Comparison of ENCODE assay signal across 9 mouse cellular contexts in the genomic region with DNA sequence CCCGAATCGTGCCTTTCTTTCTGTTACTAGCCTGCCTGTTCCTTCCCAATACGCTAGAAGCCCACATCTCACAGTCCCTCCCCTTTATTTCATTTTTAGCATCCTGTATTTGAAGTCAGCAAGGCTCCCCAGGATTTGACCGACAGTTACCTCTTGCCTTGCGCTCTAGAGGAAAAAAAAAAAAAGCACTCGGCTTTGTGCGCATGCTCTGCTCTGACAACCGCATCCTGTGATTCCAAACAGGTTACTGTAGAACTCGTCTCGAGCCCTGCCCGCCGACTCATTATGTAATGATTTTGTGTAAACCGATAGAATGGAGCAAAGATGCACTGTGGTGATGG. TPM values are rescaled to one million over a fixed set of nuclear protein-coding genes. Genes with fewer than 3 reads are reported as not detected.
DNase-seq lines count a peak whose midpoint lies in the region; ATAC-seq and TF ChIP-seq lines count a peak whose summit lies in the region.
"Had no signal": no experiment of that assay in that cellular context is flagged by ENCODE, and none has a peak within 500 bp of the region (broad histone marks: within the 10 kb centered on the region; RNA-seq: fewer than 3 reads in every experiment).

No protein-coding gene starts in this region.

- peaks cover 3% of the 10 kb centered on the region for H3K9me3 ChIP-seq in erythroblast, embryonic 14.5 days (ENCODE audit: control insufficient read depth, low read length)
- peaks cover 8% of the 10 kb centered on the region for H3K9me3 ChIP-seq in heart, embryonic 13.5 days
- H3K9me3 ChIP-seq in kidney, embryonic 15.5 days (replicated peaks): peaks cover under 1% of the 10 kb centered on the region; the same call in 1 of the 2 replicates
- peaks cover under 1% of the 10 kb centered on the region; the same call in 1 of the 2 replicates for H3K9me3 ChIP-seq in liver, embryonic 11.5 days (ENCODE audit: control insufficient read depth, low read length)
- H3K9me3 ChIP-seq in stomach, embryonic 15.5 days: no peaks in the 10 kb centered on the region

- H3ac ChIP-seq in myocyte (ENCODE audit: control insufficient read depth, insufficient read length): no peak overlapping the region

- H3K27ac ChIP-seq in heart, embryonic 13.5 days (replicated peaks): peak overlapping the region; percentile 54; the same call in 1 of the 2 replicates
- H3K27ac ChIP-seq in kidney, embryonic 15.5 days: 0 out of 2 replicates have a peak overlapping the region, but pooled peaks have one; percentile 23
- no peak overlapping the region for H3K27ac ChIP-seq in liver, embryonic 11.5 days (ENCODE audit: low read depth, low read length)
- H3K27ac ChIP-seq in stomach, embryonic 15.5 days: peak overlapping the region; percentile 23; the same call in 1 of the 2 replicates

- H3K9ac ChIP-seq in heart, embryonic 13.5 days: peak overlapping the region; percentile 74
- H3K9ac ChIP-seq in kidney, embryonic 15.5 days: no peak overlapping the region
- no peak overlapping the region for H3K9ac ChIP-seq in liver, embryonic 11.5 days (ENCODE audit: low read depth, low read length)
- H3K9ac ChIP-seq in stomach, embryonic 15.5 days: no peak overlapping the region

- H3K27me3 ChIP-seq in erythroblast, embryonic 14.5 days (ENCODE audit: control insufficient read depth): peaks cover 50% of the 10 kb centered on the region
- peaks cover 26% of the 10 kb centered on the region for H3K27me3 ChIP-seq in heart, embryonic 13.5 days (replicated peaks)
- peaks cover 43% of the 10 kb centered on the region for H3K27me3 ChIP-seq in kidney, embryonic 15.5 days
- peaks cover 23% of the 10 kb centered on the region for H3K27me3 ChIP-seq in liver, embryonic 11.5 days (replicated peaks; ENCODE audit: control insufficient read depth, insufficient read depth, low read length)
- H3K27me3 ChIP-seq in myocyte (ENCODE audit: control insufficient read depth, insufficient read depth, insufficient read length): peaks cover 10% of the 10 kb centered on the region
- peaks cover 20% of the 10 kb centered on the region for H3K27me3 ChIP-seq in stomach, embryonic 15.5 days (replicated peaks)

- H3K79me2 ChIP-seq in myocyte (ENCODE audit: control insufficient read depth, insufficient read depth): no peaks in the 10 kb centered on the region

- peak; percentile 72 for DNase-seq in embryo, embryonic 11 days
- DNase-seq in liver, embryonic 11.5 days (ENCODE audit: low spot score): no peak

- H3K4me2 ChIP-seq in heart, embryonic 13.5 days: peak overlapping the region; percentile 98
- H3K4me2 ChIP-seq in kidney, embryonic 15.5 days: peak overlapping the region; percentile 84
- peak overlapping the region; percentile 90 for H3K4me2 ChIP-seq in liver, embryonic 11.5 days
- peak overlapping the region; percentile 70 for H3K4me2 ChIP-seq in myocyte (ENCODE audit: low read depth)
- peak overlapping the region; percentile 90 for H3K4me2 ChIP-seq in stomach, embryonic 15.5 days

- H3K4me3 ChIP-seq in erythroblast, embryonic 14.5 days (replicated peaks): peak overlapping the region; percentile 60
- H3K4me3 ChIP-seq in heart, embryonic 13.5 days: peak overlapping the region; percentile 66
- peak overlapping the region; percentile 54 for H3K4me3 ChIP-seq in kidney, embryonic 15.5 days (replicated peaks)
- H3K4me3 ChIP-seq in liver, embryonic 11.5 days (ENCODE audit: low read depth, low read length): peak overlapping the region; percentile 57
- no peak overlapping the region for H3K4me3 ChIP-seq in myocyte
- H3K4me3 ChIP-seq in stomach, embryonic 15.5 days (replicated peaks): peak overlapping the region; percentile 53

- no peaks in the 10 kb centered on the region for H3K36me3 ChIP-seq in erythroblast, embryonic 14.5 days (ENCODE audit: control insufficient read depth)
- H3K36me3 ChIP-seq in heart, embryonic 13.5 days: no peaks in the 10 kb centered on the region
- H3K36me3 ChIP-seq in kidney, embryonic 15.5 days: no peaks in the 10 kb centered on the region
- no peaks in the 10 kb centered on the region for H3K36me3 ChIP-seq in liver, embryonic 11.5 days (ENCODE audit: control insufficient read depth, insufficient read depth, low read length)
- H3K36me3 ChIP-seq in myocyte (ENCODE audit: control insufficient read depth, insufficient read depth): no peaks in the 10 kb centered on the region
- H3K36me3 ChIP-seq in stomach, embryonic 15.5 days: no peaks in the 10 kb centered on the region
- H3K36me3 ChIP-seq: G1E had no signal

- ATAC-seq in erythroblast, adult 5-6 weeks (replicated peaks; ENCODE audit: low FRiP score, poor library complexity, severe bottlenecking): no peak
- ATAC-seq in heart, embryonic 13.5 days (ENCODE audit: extremely low read depth, insufficient number of reproducible peaks, low FRiP score, low TSS enrichment): no peak
- ATAC-seq in kidney, embryonic 15.5 days (replicated peaks; ENCODE audit: low FRiP score): no peak
- no peak for ATAC-seq in liver, embryonic 11.5 days (replicated peaks; ENCODE audit: low FRiP score)
- ATAC-seq in stomach, embryonic 15.5 days (ENCODE audit: insufficient read depth, low FRiP score, low read depth): no peak

- peaks cover 46% of the 10 kb centered on the region for H3K4me1 ChIP-seq in erythroblast, embryonic 14.5 days (ENCODE audit: control insufficient read depth)
- H3K4me1 ChIP-seq in heart, embryonic 13.5 days: peaks cover 44% of the 10 kb centered on the region
- H3K4me1 ChIP-seq in kidney, embryonic 15.5 days: peaks cover 38% of the 10 kb centered on the region
- peaks cover 38% of the 10 kb centered on the region for H3K4me1 ChIP-seq in liver, embryonic 11.5 days (replicated peaks; ENCODE audit: control insufficient read depth, insufficient read depth, low read length)
- H3K4me1 ChIP-seq in stomach, embryonic 15.5 days: 0 out of 2 replicates have a peak, but pooled peaks cover 8% of the 10 kb centered on the region

- 1% methylated on average over 13 of the region's 13 CpGs for WGBS in heart, embryonic 13.5 days
- WGBS in kidney, embryonic 15.5 days: 2% methylated on average over 13 of the region's 13 CpGs
- 2% methylated on average over 13 of the region's 13 CpGs for WGBS in liver, embryonic 11.5 days
- under 1% methylated on average over 13 of the region's 13 CpGs for WGBS in stomach, embryonic 15.5 days

- TF ChIP-seq POLR2A in myocyte (IDR thresholded peaks at IDR 0.05; ENCODE audit: insufficient read length, low read depth): no peak

TF ChIP-seq in myocyte, 11 proteins besides CTCF, POLR2A, EP300 and RAD21:
- TF ChIP-seq USF1 (IDR thresholded peaks at IDR 0.05; ENCODE audit: low read depth): no peak
- no peak for TF ChIP-seq TCF12 (IDR thresholded peaks at IDR 0.05; ENCODE audit: insufficient read depth, poor library complexity, severe bottlenecking)
- TF ChIP-seq POLR2AphosphoS2 (IDR thresholded peaks at IDR 0.05; ENCODE audit: insufficient read length, low read depth): no peak
- TF ChIP-seq MYOD1 (IDR thresholded peaks at IDR 0.05; ENCODE audit: control insufficient read depth in 1 of 3, insufficient read length in 2 of 3, low read depth in 2 of 3): no peak
- TF ChIP-seq MYOG (IDR thresholded peaks at IDR 0.05; ENCODE audit: control insufficient read depth in 1 of 3, insufficient read depth in 1 of 3, insufficient read length in 2 of 3, low read depth in 2 of 3): no peak
- TF ChIP-seq REST (IDR thresholded peaks at IDR 0.05; ENCODE audit: insufficient read depth, insufficient read length): no peak
- no peak for TF ChIP-seq TCF3 (IDR thresholded peaks at IDR 0.05; ENCODE audit: insufficient read length, low read depth)
- TF ChIP-seq SRF (IDR thresholded peaks at IDR 0.05; ENCODE audit: control insufficient read depth, insufficient read length, low read depth): no peak
- TF ChIP-seq CEBPB (IDR thresholded peaks at IDR 0.05; ENCODE audit: insufficient read depth, poor library complexity, severe bottlenecking): no peak
- no peak for TF ChIP-seq MAX (IDR thresholded peaks at IDR 0.05; ENCODE audit: low read depth)
- no peak for TF ChIP-seq E2F4 (IDR thresholded peaks at IDR 0.05; ENCODE audit: insufficient read depth)
TF ChIP-seq in myocyte: peak in this region for 0.

RNA-seq across cellular contexts. Expression of gene Abcg1, which starts 1.2 kb away (rescaled TPM):
- 0.05 and 0.09 TPM in 2 replicates for polyA plus RNA-seq in erythroblast, embryonic 14.5 days (2012)
- total RNA-seq in erythroblast, adult 5-6 weeks (2015; ENCODE audit: low replicate concordance): 2.9 and 3.1 TPM in 2 replicates
- total RNA-seq in erythroblast, adult 5-6 weeks (2017; ENCODE audit: low replicate concordance): 3.3 and 5.5 TPM in 2 replicates
- polyA plus RNA-seq in heart, embryonic 13.5 days (2015; fragmentation: Nextera tagmentation; extraction: Ambion mirVana): 7.7 and 8.2 TPM in 2 replicates
- 7.1 and 7.5 TPM in 2 replicates for polyA plus RNA-seq in kidney, embryonic 15.5 days (2015; fragmentation: Nextera tagmentation; extraction: Ambion mirVana)
- polyA plus RNA-seq in liver, embryonic 11.5 days (2014; fragmentation: Nextera tagmentation; extraction: Ambion mirVana): 6.5 and 6.7 TPM in 2 replicates
- polyA plus RNA-seq in myocyte (2012; fragmentation: generic; extraction: Trizol): 0.94 TPM
- 7.7 and 8.4 TPM in 2 replicates for polyA plus RNA-seq in stomach, embryonic 15.5 days (2015; fragmentation: Nextera tagmentation; extraction: Ambion mirVana)
- polyA plus RNA-seq: G1E had no signal
